Mouse (Mus musculus): ENCODE results near the gene Gucy2c. TPM values are rescaled to one million over a fixed set of nuclear protein-coding genes. Genes with fewer than 3 reads are reported as not detected.

Gucy2c gene
- total and polyA plus RNA-seq, 3 experiments = not detected

DNA sequence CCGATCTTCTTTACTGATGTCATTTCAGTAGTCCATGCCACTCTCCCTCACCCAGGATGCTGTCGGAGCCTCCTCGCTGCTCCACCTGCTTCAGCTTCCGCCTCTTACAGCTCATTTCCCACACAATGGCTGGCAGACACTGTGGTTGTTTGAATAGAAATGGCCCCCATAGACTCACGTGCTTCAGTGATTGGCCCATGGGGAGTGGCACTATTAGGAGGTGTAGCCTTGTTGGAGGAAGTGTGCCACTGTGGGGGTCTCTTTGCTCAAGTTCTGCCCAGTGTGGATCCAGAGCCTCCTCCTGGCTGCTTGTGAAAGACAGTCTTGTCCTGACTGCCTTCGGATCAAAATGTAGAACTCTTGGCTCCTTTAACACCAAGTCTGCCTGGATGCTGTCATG lies 14.3 kb upstream of the Gucy2c start (continued):
- TF ChIP-seq USF1 (IDR thresholded peaks at IDR 0.05; ENCODE audit: low read depth, low read length) (no peak), POLR2AphosphoS5 (IDR thresholded peaks at IDR 0.05; ENCODE audit: borderline replicate concordance, low read depth, low read length) (no peak), POLR2A (IDR thresholded peaks at IDR 0.05; ENCODE audit: control insufficient read depth in 1 of 2, insufficient read depth in 1 of 2, low read depth in 1 of 2, low read length in 2 of 2, poor library complexity in 1 of 2) (no peak), POLR2AphosphoS2 (IDR thresholded peaks at IDR 0.05; ENCODE audit: low read length) (no peak)

DNA sequence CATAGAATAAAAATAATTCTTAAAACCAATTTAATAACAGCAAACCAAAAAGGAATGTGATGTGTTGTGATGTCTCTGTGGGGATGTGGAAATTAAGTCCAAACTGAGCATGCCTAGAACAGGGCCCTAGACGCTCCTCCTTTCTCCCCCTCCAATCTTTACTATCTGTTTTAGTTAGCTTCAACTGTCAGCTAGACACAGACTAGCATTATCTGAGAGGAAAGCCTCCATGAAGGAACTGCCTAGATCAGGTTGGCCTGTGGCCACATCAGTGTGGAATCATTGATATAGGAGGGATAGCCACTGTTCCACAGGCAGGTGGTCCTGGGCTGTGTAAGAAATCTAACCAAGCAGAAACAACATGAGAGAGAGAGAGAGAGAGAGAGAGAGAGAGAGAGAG lies 13.5 kb upstream of the Gucy2c start:
- H3K4me3 ChIP-seq (ENCODE audit: control insufficient read depth in 1 of 2, insufficient read depth in 1 of 2, low read depth in 2 of 2, low read length in 2 of 2) = no peak overlapping the region
- DNase-seq (ENCODE audit: low read depth, low spot score) = peak; percentile 52
- H3K27me3 ChIP-seq (ENCODE audit: control insufficient read depth in 1 of 2, insufficient read depth in 2 of 2, low read length in 2 of 2) = no peaks in the 10 kb centered on the region
- H3K79me2 ChIP-seq (ENCODE audit: control insufficient read depth, insufficient read depth, low read length, poor library complexity) = no peaks in the 10 kb centered on the region
- H3K9ac ChIP-seq (ENCODE audit: control insufficient read depth, low read depth, low read length, poor library complexity, severe bottlenecking) = no peak overlapping the region
- no peaks in the 10 kb centered on the region for H3K36me3 ChIP-seq (ENCODE audit: control insufficient read depth in 1 of 2, insufficient read depth in 2 of 2, low read length in 2 of 2)
- H3K27ac ChIP-seq (ENCODE audit: control insufficient read depth, low read depth, low read length) = no peak overlapping the region
- peaks cover 0 to 5% of the 10 kb centered on the region in 2 experiments; a peak in 2 of 4 replicates for H3K4me1 ChIP-seq (ENCODE audit: control insufficient read depth in 1 of 2, insufficient read depth in 2 of 2, low read length in 2 of 2)
- TF ChIP-seq TBP (IDR thresholded peaks at IDR 0.05; ENCODE audit: low read depth, low read length) (no peak), USF2 (IDR thresholded peaks at IDR 0.05; ENCODE audit: borderline replicate concordance in 1 of 2, insufficient read depth in 1 of 2, low read depth in 1 of 2, low read length in 2 of 2) (no peak), CTCF (IDR thresholded peaks at IDR 0.05 in 2 of 3, conservative IDR thresholded peaks at IDR 0.05 in 1 of 3; ENCODE audit: control insufficient read depth in 1 of 3, insufficient read depth in 1 of 3, low read depth in 2 of 3, low read length in 3 of 3, poor library complexity in 1 of 3, severe bottlenecking in 1 of 3) (no peak), MYC (IDR thresholded peaks at IDR 0.05; ENCODE audit: low read depth, low read length) (no peak), ZNF384 (IDR thresholded peaks at IDR 0.05; ENCODE audit: low read depth, low read length) (no peak), ZKSCAN1 (IDR thresholded peaks at IDR 0.05; ENCODE audit: low read depth, low read length) (no peak), MYB (IDR thresholded peaks at IDR 0.05; ENCODE audit: low read depth, low read length) (no peak), GATA1 (IDR thresholded peaks at IDR 0.05; ENCODE audit: low read depth, low read length) (0 out of 2 replicates have a peak, but pooled peaks have one; percentile 7)
- no peaks in the 10 kb centered on the region for H3K9me3 ChIP-seq (replicated peaks; ENCODE audit: insufficient read depth, low read length)

DNA sequence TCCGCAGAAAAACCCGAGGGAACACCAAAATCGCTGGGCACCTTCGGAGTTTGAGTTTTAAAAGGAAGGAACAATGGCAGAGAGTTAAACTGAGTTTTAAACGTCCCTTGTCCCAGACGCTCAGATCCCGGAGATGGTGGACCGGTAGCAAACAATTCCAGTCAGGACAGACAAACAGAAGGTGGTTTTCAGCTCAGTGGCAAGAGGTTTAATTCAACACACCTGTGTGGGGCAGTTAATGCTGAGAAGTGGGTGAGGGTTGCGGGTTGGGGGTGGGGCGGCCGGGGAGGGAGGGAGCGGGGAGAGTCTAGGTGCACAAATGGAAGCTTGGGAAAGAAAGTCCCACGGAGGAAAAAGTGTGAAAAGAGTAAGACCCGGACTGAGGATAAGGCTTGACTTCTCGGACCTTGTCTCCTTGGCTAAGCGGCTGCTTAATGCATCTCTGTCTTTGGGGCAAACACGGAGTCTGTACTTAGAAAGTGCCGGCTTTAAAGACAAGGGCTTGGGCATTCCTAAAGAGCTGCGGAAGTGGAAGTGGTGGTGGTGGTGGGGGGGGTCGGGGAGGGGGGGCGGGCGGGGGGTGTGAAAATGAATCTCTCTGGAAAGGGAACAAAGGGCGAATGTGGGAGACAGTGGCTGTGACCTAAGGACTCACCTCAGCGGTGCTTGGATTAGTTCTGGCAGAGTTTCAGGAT lies 12.4 kb upstream of the Gucy2c start:
- no peaks in the 10 kb centered on the region for H3K27me3 ChIP-seq (ENCODE audit: control insufficient read depth in 1 of 2, insufficient read depth in 2 of 2, low read length in 2 of 2)
- H3K27ac ChIP-seq (ENCODE audit: control insufficient read depth, low read depth, low read length) = no peak overlapping the region
- no peak for TF ChIP-seq UBTF (IDR thresholded peaks at IDR 0.05; ENCODE audit: borderline replicate concordance, insufficient read depth, low read depth, low read length)
- no peak for TF ChIP-seq MAFK (IDR thresholded peaks at IDR 0.05; ENCODE audit: borderline replicate concordance, low read depth, low read length)
- no peak for TF ChIP-seq NRF1 (IDR thresholded peaks at IDR 0.05; ENCODE audit: insufficient read depth, low read depth, low read length, poor library complexity, severe bottlenecking)
- TF ChIP-seq MEF2A (IDR thresholded peaks at IDR 0.05; ENCODE audit: extremely low read depth, insufficient replicate concordance, low read depth, low read length, poor library complexity, severe bottlenecking) = no peak
- no peak for TF ChIP-seq EP300 (IDR thresholded peaks at IDR 0.05; ENCODE audit: low read depth in 1 of 2, low read length in 2 of 2)
- no peak overlapping the region for H3K4me3 ChIP-seq (ENCODE audit: control insufficient read depth in 1 of 2, insufficient read depth in 1 of 2, low read depth in 2 of 2, low read length in 2 of 2)
- H3K9ac ChIP-seq (ENCODE audit: control insufficient read depth, low read depth, low read length, poor library complexity, severe bottlenecking) = no peak overlapping the region
- DNase-seq (ENCODE audit: low read depth, low spot score) = no peak
- no peaks in the 10 kb centered on the region for H3K79me2 ChIP-seq (ENCODE audit: control insufficient read depth, insufficient read depth, low read length, poor library complexity)
- H3K9me3 ChIP-seq (replicated peaks; ENCODE audit: insufficient read depth, low read length) = no peaks in the 10 kb centered on the region
- H3K4me1 ChIP-seq (ENCODE audit: control insufficient read depth in 1 of 2, insufficient read depth in 2 of 2, low read length in 2 of 2) = peaks cover 0 to 5% of the 10 kb centered on the region in 2 experiments; a peak in 2 of 4 replicates
- no peaks in the 10 kb centered on the region for H3K36me3 ChIP-seq (ENCODE audit: control insufficient read depth in 1 of 2, insufficient read depth in 2 of 2, low read length in 2 of 2)

Data from MEL (cell line).